Mouse (Mus musculus): Measurements from ENCODE around the gene Snrnp35. TPM values are rescaled to one million over a fixed set of nuclear protein-coding genes. Genes with fewer than 3 reads are reported as not detected.

The Snrnp35 gene
- polyA plus RNA-seq, 1 experiment from 2014 or later = 47.7 TPM

GRCm38 (mm10) chr5:124500573-124500972 is 17.6 kb downstream of the Snrnp35 start:
- H3K36me3 ChIP-seq (ENCODE audit: inconsistent target) = peaks cover 6% of the 10 kb centered on the region; the same call in 1 of the 2 replicates
- no peak overlapping the region for H3K4me3 ChIP-seq (ENCODE audit: inconsistent target)
- H3K79me2 ChIP-seq (ENCODE audit: inconsistent target) = no peaks in the 10 kb centered on the region
- no peak overlapping the region for H3K27ac ChIP-seq
- 90% methylated on average over 3 of the region's 3 CpGs for WGBS (ENCODE audit: missing documents)

DNA sequence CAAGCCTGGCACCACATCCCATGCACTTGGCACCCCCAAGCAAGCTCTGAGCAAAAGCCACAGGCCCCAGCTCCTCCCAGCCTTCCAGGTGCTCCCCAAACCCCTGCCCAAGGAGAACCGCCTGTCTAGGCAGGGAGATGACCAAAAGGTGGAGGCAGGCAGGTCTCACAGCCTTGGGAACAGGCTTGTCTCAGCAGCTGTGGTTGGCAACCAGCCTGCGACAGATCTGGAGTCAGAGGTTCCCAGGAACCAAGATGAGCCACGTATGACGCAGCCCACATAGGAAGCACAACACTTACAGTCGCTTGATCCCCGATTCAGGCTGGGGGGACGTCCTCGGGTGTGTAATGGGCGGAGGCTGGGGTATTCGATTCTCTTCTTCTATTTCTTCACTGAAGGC is 18.6 kb downstream of the Snrnp35 start:
- Histone ChIP-seq H3K36me3 (ENCODE audit: inconsistent target) (peaks cover 6% of the 10 kb centered on the region; the same call in 1 of the 2 replicates), H3K79me2 (ENCODE audit: inconsistent target) (no peaks in the 10 kb centered on the region), H3K4me3 (ENCODE audit: inconsistent target) (no peak overlapping the region), H3K27ac (no peak overlapping the region)
- 88% methylated on average over 10 of the region's 10 CpGs for WGBS (ENCODE audit: missing documents)

- H3K36me3 ChIP-seq (ENCODE audit: inconsistent target) = peaks cover 6% of the 10 kb centered on the region; the same call in 1 of the 2 replicates
- no peaks in the 10 kb centered on the region for H3K79me2 ChIP-seq (ENCODE audit: inconsistent target)
- H3K27ac ChIP-seq = no peak overlapping the region
- no peak overlapping the region for H3K4me3 ChIP-seq (ENCODE audit: inconsistent target)
- 98% methylated on average over 14 of the region's 14 CpGs for WGBS (ENCODE audit: missing documents)
Measured at GRCm38 (mm10) chr5:124503742-124504141, 20.8 kb downstream of the Snrnp35 start.

- 100% methylated on average over 4 of the region's 4 CpGs for WGBS (ENCODE audit: missing documents)
Measured at GRCm38 (mm10) chr5:124505235-124505634, 22.3 kb downstream of the Snrnp35 start.

GRCm38 (mm10) chr5:124506731-124507359 is 23.9 kb downstream of the Snrnp35 start:
- Histone ChIP-seq H3K79me2 (ENCODE audit: inconsistent target) (no peaks in the 10 kb centered on the region), H3K4me3 (ENCODE audit: inconsistent target) (no peak overlapping the region), H3K27ac (no peak overlapping the region), H3K36me3 (ENCODE audit: inconsistent target) (peaks cover 6% of the 10 kb centered on the region; the same call in 1 of the 2 replicates)
- WGBS (ENCODE audit: missing documents) = 44% methylated on average over 10 of the region's 10 CpGs

More at GRCm38 (mm10) chr5:124505235-124505634, 22.3 kb downstream of the Snrnp35 start:
- H3K79me2 ChIP-seq (ENCODE audit: inconsistent target) = no peaks in the 10 kb centered on the region
- H3K36me3 ChIP-seq (ENCODE audit: inconsistent target) = peaks cover 6% of the 10 kb centered on the region; the same call in 1 of the 2 replicates
- no peak overlapping the region for H3K27ac ChIP-seq
- no peak overlapping the region for H3K4me3 ChIP-seq (ENCODE audit: inconsistent target)

DNA sequence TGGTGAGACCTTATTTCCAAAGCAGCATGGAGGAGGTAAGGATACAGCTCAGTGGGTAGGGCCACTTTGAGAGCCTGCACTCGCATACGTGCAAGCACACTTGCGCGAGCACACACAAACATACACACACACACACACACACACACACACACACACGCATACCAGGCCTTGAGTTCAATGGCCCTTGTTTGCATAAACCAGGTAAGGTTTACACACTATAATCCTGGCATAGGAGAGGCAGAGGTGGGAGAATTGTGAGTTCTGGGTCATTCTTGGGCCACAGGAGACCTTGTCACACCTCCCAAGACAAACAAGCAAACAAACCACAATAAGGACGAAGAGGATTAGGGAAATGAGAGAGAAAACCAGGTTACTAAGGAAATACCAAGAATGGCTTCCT is 26.3 kb downstream of the Snrnp35 start:
- H3K36me3 ChIP-seq (ENCODE audit: inconsistent target) = peaks cover 2% of the 10 kb centered on the region; the same call in 1 of the 2 replicates
- H3K79me2 ChIP-seq (ENCODE audit: inconsistent target) = no peaks in the 10 kb centered on the region
- H3K4me3 ChIP-seq (ENCODE audit: inconsistent target) = no peak overlapping the region
- WGBS (ENCODE audit: missing documents) = 92% methylated on average over 6 of the region's 6 CpGs
- no peak overlapping the region for H3K27ac ChIP-seq

DNA sequence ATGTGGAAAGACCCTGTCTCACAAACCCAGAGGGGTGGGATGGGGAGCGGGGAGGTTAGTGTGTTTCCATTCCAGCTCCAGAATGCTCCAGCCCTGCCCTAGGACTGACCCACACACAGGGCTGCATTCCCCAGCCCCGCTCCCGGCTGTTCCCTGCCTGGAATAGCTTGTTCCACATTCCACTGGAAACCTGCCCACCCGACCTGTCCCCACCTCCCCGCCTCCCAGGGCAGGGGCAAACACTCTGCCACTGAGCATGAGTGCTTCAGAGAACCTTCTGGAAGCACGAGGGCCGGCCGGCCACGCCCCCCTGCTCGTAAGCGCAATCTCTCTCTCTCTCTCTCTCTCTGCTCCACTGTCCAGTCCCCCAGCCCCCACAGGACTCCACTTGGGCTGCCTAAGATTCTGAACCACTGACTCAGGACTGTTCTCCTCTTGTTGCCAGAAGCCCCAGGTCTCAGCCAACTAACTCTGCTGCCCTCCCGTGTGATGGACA is 26.9 kb downstream of the Snrnp35 start:
- 91% methylated on average over 12 of the region's 12 CpGs for WGBS (ENCODE audit: missing documents)
- Histone ChIP-seq H3K79me2 (ENCODE audit: inconsistent target) (no peaks in the 10 kb centered on the region), H3K4me3 (ENCODE audit: inconsistent target) (no peak overlapping the region), H3K27ac (no peak overlapping the region), H3K36me3 (ENCODE audit: inconsistent target) (peaks cover 6% of the 10 kb centered on the region; the same call in 1 of the 2 replicates)

GRCm38 (mm10) chr5:124510536-124511050 is 27.7 kb downstream of the Snrnp35 start:
- no peak overlapping the region for H3K27ac ChIP-seq
- WGBS (ENCODE audit: missing documents) = 94% methylated on average over 9 of the region's 10 CpGs
- H3K36me3 ChIP-seq (ENCODE audit: inconsistent target) = peaks cover 6% of the 10 kb centered on the region; the same call in 1 of the 2 replicates
- H3K4me3 ChIP-seq (ENCODE audit: inconsistent target) = no peak overlapping the region
- no peaks in the 10 kb centered on the region for H3K79me2 ChIP-seq (ENCODE audit: inconsistent target)

- H3K79me2 ChIP-seq (ENCODE audit: inconsistent target) = no peaks in the 10 kb centered on the region
- no peak overlapping the region for H3K4me3 ChIP-seq (ENCODE audit: inconsistent target)
- WGBS (ENCODE audit: missing documents) = 72% methylated on average over 5 of the region's 5 CpGs
- peaks cover 6% of the 10 kb centered on the region; the same call in 1 of the 2 replicates for H3K36me3 ChIP-seq (ENCODE audit: inconsistent target)
- no peak overlapping the region for H3K27ac ChIP-seq
Measured at GRCm38 (mm10) chr5:124515789-124516188, 32.9 kb downstream of the Snrnp35 start.

DNA sequence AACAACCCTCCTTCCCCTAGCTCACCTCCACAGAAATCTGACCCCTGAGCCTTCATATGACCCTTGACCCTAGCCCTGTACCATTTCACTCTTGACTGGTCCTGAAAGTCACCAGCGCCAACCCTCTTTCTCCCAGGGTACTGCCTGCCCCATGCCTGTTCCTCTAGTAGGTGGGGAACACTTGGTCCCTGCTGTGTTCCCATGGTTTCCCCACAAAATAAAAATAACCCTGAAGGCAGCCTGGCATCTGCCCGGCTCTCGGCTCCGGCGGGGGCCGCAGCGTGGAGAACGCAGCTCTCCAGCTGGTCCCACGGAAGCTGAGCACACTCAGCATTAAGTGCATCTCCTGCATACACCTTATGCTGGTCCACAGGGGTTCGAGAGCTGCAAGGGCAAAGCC is 35.7 kb downstream of the Snrnp35 start:
- no peaks in the 10 kb centered on the region for H3K79me2 ChIP-seq (ENCODE audit: inconsistent target)
- peaks cover 6% of the 10 kb centered on the region; the same call in 1 of the 2 replicates for H3K36me3 ChIP-seq (ENCODE audit: inconsistent target)
- no peak overlapping the region for H3K27ac ChIP-seq
- WGBS (ENCODE audit: missing documents) = 96% methylated on average over 10 of the region's 10 CpGs
- H3K4me3 ChIP-seq (ENCODE audit: inconsistent target) = no peak overlapping the region

GRCm38 (mm10) chr5:124521588-124521987 is 38.7 kb downstream of the Snrnp35 start:
- Histone ChIP-seq H3K36me3 (ENCODE audit: inconsistent target) (no peaks in the 10 kb centered on the region), H3K4me3 (ENCODE audit: inconsistent target) (no peak overlapping the region), H3K27ac (no peak overlapping the region), H3K79me2 (ENCODE audit: inconsistent target) (no peaks in the 10 kb centered on the region)
- WGBS (ENCODE audit: missing documents) = 48% methylated on average over 4 of the region's 4 CpGs

DNA sequence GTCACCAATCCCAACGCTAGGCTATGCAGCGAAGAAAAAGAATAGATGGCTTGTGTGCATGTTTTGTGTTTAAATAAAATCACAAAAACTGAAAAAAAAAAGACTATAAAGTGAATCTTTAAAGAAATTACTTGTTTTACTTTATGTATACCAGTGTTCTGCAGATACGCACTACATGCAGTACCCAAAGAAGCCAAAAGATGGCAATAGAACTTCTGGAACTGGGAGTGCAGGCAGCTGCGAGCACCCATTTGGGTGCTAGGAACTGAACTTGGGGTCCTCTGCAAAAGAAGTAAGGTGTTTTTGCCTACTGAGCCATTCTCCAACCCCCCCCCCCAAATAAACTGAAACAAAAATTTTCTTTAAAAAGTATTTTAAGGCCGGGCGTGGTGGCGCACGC is 40.1 kb downstream of the Snrnp35 start:
- Histone ChIP-seq H3K79me2 (ENCODE audit: inconsistent target) (no peaks in the 10 kb centered on the region), H3K36me3 (ENCODE audit: inconsistent target) (no peaks in the 10 kb centered on the region), H3K27ac (no peak overlapping the region), H3K4me3 (ENCODE audit: inconsistent target) (no peak overlapping the region)
- 82% methylated on average over 3 of the region's 8 CpGs for WGBS (ENCODE audit: missing documents)

DNA sequence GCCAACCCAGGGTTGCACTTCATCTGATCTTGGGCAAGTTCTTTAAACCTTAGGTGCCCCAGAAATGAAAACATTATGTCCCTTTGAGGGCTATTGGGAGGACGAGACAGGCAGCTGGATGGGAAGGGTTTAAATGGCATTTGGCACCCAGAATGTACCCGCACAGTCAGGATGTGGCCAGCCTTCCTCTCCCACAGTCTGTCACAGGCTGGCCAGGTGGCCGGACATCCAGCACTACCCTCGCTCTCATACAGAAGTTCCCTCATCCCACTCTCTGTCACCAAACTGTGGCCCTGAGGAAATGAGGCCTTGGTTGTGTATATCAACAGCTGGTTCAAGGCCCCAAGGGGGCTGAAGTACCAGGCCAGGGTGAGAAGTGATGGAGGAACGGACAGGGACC is 42.0 kb downstream of the Snrnp35 start:
- H3K4me3 ChIP-seq (ENCODE audit: inconsistent target) = no peak overlapping the region
- WGBS (ENCODE audit: missing documents) = 68% methylated on average over 5 of the region's 5 CpGs

GRCm38 (mm10) chr5:124528351-124528750 is 45.4 kb downstream of the Snrnp35 start:
- WGBS (ENCODE audit: missing documents) = 95% methylated on average over 2 of the region's 4 CpGs

More for the DNA sequence above, 42.0 kb downstream of the Snrnp35 start:
- no peaks in the 10 kb centered on the region for H3K79me2 ChIP-seq (ENCODE audit: inconsistent target)
- no peaks in the 10 kb centered on the region for H3K36me3 ChIP-seq (ENCODE audit: inconsistent target)
- no peak overlapping the region for H3K27ac ChIP-seq

GRCm38 (mm10) chr5:124528791-124529190 is 45.9 kb downstream of the Snrnp35 start:
- no peak overlapping the region for H3K27ac ChIP-seq
- 95% methylated on average over 9 of the region's 9 CpGs for WGBS (ENCODE audit: missing documents)
- H3K4me3 ChIP-seq (ENCODE audit: inconsistent target) = no peak overlapping the region

More at GRCm38 (mm10) chr5:124528351-124528750, 45.4 kb downstream of the Snrnp35 start:
- Histone ChIP-seq H3K79me2 (ENCODE audit: inconsistent target) (no peaks in the 10 kb centered on the region), H3K36me3 (ENCODE audit: inconsistent target) (no peaks in the 10 kb centered on the region), H3K4me3 (ENCODE audit: inconsistent target) (no peak overlapping the region), H3K27ac (no peak overlapping the region)

More at GRCm38 (mm10) chr5:124528791-124529190, 45.9 kb downstream of the Snrnp35 start:
- H3K79me2 ChIP-seq (ENCODE audit: inconsistent target) = no peaks in the 10 kb centered on the region
- no peaks in the 10 kb centered on the region for H3K36me3 ChIP-seq (ENCODE audit: inconsistent target)
